23 mouse cellular contexts compared by ENCODE assay signal in the genomic region with DNA sequence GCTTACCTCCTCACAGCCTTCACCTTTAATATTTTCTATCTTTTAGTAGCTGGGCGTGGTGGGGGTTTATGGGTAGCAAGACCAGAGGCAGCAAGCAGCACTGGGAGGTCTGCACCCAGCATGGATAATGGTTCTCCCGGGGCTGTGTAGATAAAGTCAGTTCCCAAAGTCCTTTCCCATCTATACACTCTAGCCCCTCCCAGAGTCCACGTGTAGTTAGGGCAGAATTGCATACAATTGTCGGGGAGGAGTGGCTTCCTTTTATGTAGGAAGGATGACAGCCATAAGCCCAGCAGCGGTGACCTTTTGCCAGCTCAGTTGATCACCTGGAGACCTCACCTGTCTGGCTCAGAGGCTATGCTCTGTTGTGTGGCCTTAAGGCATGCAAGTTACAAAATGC. TPM values are rescaled to one million over a fixed set of nuclear protein-coding genes. Genes with fewer than 3 reads are reported as not detected.
DNase-seq lines count a peak whose midpoint lies in the region; ATAC-seq and TF ChIP-seq lines count a peak whose summit lies in the region.
"Had no signal": no experiment of that assay in that cellular context is flagged by ENCODE, and none has a peak within 500 bp of the region (broad histone marks: within the 10 kb centered on the region; RNA-seq: fewer than 3 reads in every experiment).

No protein-coding gene starts in this region.

- DNase-seq in R1 (ENCODE audit: low read depth, low spot score) (peak; percentile 69), liver (no peak)
- DNase-seq in thymus, postnatal 14 days: no peak
- DNase-seq: adrenal gland, adult 8-10 months; adrenal gland, postnatal 14 days; adrenal gland, postnatal 36 days; cerebellum, adult 11-12 months; cerebellum, adult 2 months; cerebellum, adult 9-10 months; cerebellum, postnatal 10 days; cerebellum, postnatal 25 days; forebrain, postnatal 0 days had no signal

- TF ChIP-seq EP300 in ES-Bruce4 (IDR thresholded peaks at IDR 0.05; ENCODE audit: insufficient read depth, low read depth, low read length): no peak

- peak overlapping the region; percentile 18 for H3K4me3 ChIP-seq in E14TG2a.4 (replicated peaks; ENCODE audit: low read length)
- no peak overlapping the region for H3K4me3 ChIP-seq in ES-Bruce4 (ENCODE audit: low read depth, low read length)
- no peak overlapping the region for H3K4me3 ChIP-seq in intestine, embryonic 16.5 days (ENCODE audit: low read length)
- no peak overlapping the region for H3K4me3 ChIP-seq in heart, embryonic 11.5 days (ENCODE audit: low read depth, low read length)
- H3K4me3 ChIP-seq: embryonic facial prominence, embryonic 10.5 days; embryonic facial prominence, embryonic 12.5 days; forebrain, embryonic 13.5 days; forebrain, embryonic 15.5 days had no signal

- no peaks in the 10 kb centered on the region for H3K9me3 ChIP-seq in E14TG2a.4 (ENCODE audit: low read length)
- H3K9me3 ChIP-seq in ES-Bruce4 (replicated peaks; ENCODE audit: control insufficient read depth, insufficient read depth, low read length, poor library complexity, severe bottlenecking): no peaks in the 10 kb centered on the region
- no peaks in the 10 kb centered on the region for H3K9me3 ChIP-seq in intestine, embryonic 16.5 days (ENCODE audit: control insufficient read depth, low read length)
- H3K9me3 ChIP-seq in heart, embryonic 11.5 days (replicated peaks; ENCODE audit: control insufficient read depth, low read length): no peaks in the 10 kb centered on the region
- H3K9me3 ChIP-seq: embryonic facial prominence, embryonic 10.5 days; embryonic facial prominence, embryonic 12.5 days; forebrain, embryonic 13.5 days; forebrain, embryonic 15.5 days had no signal

- no peak overlapping the region for H3K4me2 ChIP-seq in intestine, embryonic 16.5 days (ENCODE audit: low read depth, low read length)
- no peak overlapping the region for H3K4me2 ChIP-seq in heart, embryonic 11.5 days
- H3K4me2 ChIP-seq: embryonic facial prominence, embryonic 12.5 days; forebrain, embryonic 13.5 days; forebrain, embryonic 15.5 days had no signal

- no peak for TF ChIP-seq POLR2A in ES-Bruce4 (IDR thresholded peaks at IDR 0.05; ENCODE audit: insufficient read depth, low read length)

- H3K27me3 ChIP-seq in E14TG2a.4 (ENCODE audit: insufficient read depth, low read length): no peaks in the 10 kb centered on the region
- no peaks in the 10 kb centered on the region for H3K27me3 ChIP-seq in ES-Bruce4 (ENCODE audit: control insufficient read depth, insufficient read depth, low read length, poor library complexity, severe bottlenecking)
- no peaks in the 10 kb centered on the region for H3K27me3 ChIP-seq in intestine, embryonic 16.5 days (replicated peaks; ENCODE audit: control insufficient read depth, insufficient read depth, low read length)
- H3K27me3 ChIP-seq in heart, embryonic 11.5 days (ENCODE audit: control insufficient read depth, insufficient read depth, low read length): no peaks in the 10 kb centered on the region
- H3K27me3 ChIP-seq: embryonic facial prominence, embryonic 12.5 days; forebrain, embryonic 13.5 days; forebrain, embryonic 15.5 days; Patski had no signal

- no peak overlapping the region for H3K27ac ChIP-seq in ES-Bruce4 (ENCODE audit: insufficient read depth, low read length)
- H3K27ac ChIP-seq in intestine, embryonic 16.5 days (ENCODE audit: low read length): no peak overlapping the region
- H3K27ac ChIP-seq in heart, embryonic 11.5 days (ENCODE audit: low read depth, low read length): no peak overlapping the region
- H3K27ac ChIP-seq: embryonic facial prominence, embryonic 10.5 days; embryonic facial prominence, embryonic 12.5 days; forebrain, embryonic 13.5 days; forebrain, embryonic 15.5 days had no signal

- peak overlapping the region; percentile 22; the same call in 1 of the 2 replicates for H3K9ac ChIP-seq in ES-Bruce4 (ENCODE audit: low read depth, poor library complexity, severe bottlenecking)
- H3K9ac ChIP-seq in intestine, embryonic 16.5 days (ENCODE audit: low read depth, low read length): no peak overlapping the region
- H3K9ac ChIP-seq in heart, embryonic 11.5 days (ENCODE audit: low read depth, low read length): no peak overlapping the region
- H3K9ac ChIP-seq: embryonic facial prominence, embryonic 12.5 days; forebrain, embryonic 13.5 days; forebrain, embryonic 15.5 days; forebrain, postnatal 0 days had no signal

- TF ChIP-seq CTCF in E14TG2a.4 (conservative IDR thresholded peaks at IDR 0.05; ENCODE audit: low read length): no peak
- TF ChIP-seq CTCF in ES-Bruce4 (IDR thresholded peaks at IDR 0.05; ENCODE audit: low read depth, low read length): no peak

- H3K36me3 ChIP-seq in E14TG2a.4 (ENCODE audit: insufficient read depth, low read length) (no peaks in the 10 kb centered on the region), ES-Bruce4 (ENCODE audit: control insufficient read depth, insufficient read depth, low read length, poor library complexity, severe bottlenecking) (no peaks in the 10 kb centered on the region)
- no peaks in the 10 kb centered on the region for H3K36me3 ChIP-seq in intestine, embryonic 16.5 days (ENCODE audit: control insufficient read depth, insufficient read depth, low read length)
- no peaks in the 10 kb centered on the region for H3K36me3 ChIP-seq in heart, embryonic 11.5 days (ENCODE audit: control insufficient read depth, insufficient read depth, low read length)
- H3K36me3 ChIP-seq: embryonic facial prominence, embryonic 10.5 days; embryonic facial prominence, embryonic 12.5 days; forebrain, embryonic 15.5 days; G1E had no signal

- peaks cover 29% of the 10 kb centered on the region for H3K4me1 ChIP-seq in E14TG2a.4 (replicated peaks; ENCODE audit: low read depth, low read length)
- H3K4me1 ChIP-seq in ES-Bruce4 (ENCODE audit: control insufficient read depth, insufficient read depth, low read length): peaks cover 3% of the 10 kb centered on the region
- 0 out of 2 replicates have a peak, but pooled peaks cover 3% of the 10 kb centered on the region for H3K4me1 ChIP-seq in intestine, embryonic 16.5 days (ENCODE audit: control insufficient read depth, insufficient read depth, low read length)
- H3K4me1 ChIP-seq in heart, embryonic 11.5 days (ENCODE audit: control insufficient read depth, insufficient read depth, low read length): peaks cover 3% of the 10 kb centered on the region; the same call in 1 of the 2 replicates
- H3K4me1 ChIP-seq: embryonic facial prominence, embryonic 12.5 days; forebrain, embryonic 13.5 days; forebrain, embryonic 15.5 days had no signal

- WGBS in intestine, embryonic 16.5 days: 65% methylated on average over 5 of the region's 5 CpGs
- WGBS in heart, embryonic 11.5 days (ENCODE audit: insufficient replicate concordance): 73% methylated on average over 5 of the region's 5 CpGs

- peak; percentile 58; the same call in 1 of the 2 replicates for ATAC-seq in intestine, embryonic 16.5 days
- no peak for ATAC-seq in heart, embryonic 11.5 days (replicated peaks; ENCODE audit: insufficient number of reproducible peaks, low FRiP score, low TSS enrichment)
- ATAC-seq: activated CD4-positive, CD25-positive, alpha-beta regulatory T cell, adult 4 months; forebrain, embryonic 13.5 days; forebrain, embryonic 15.5 days; forebrain, postnatal 0 days; Patski had no signal

RNA-seq across cellular contexts. Expression of a gene that starts 21.7 kb away (rescaled TPM):
- 101 and 108 TPM in 2 replicates for polyA plus RNA-seq in ES-Bruce4 (2011; ENCODE audit: insufficient read depth, insufficient read length, low read depth, missing spikeins)
- 16.8 and 19.1 TPM in 2 replicates for polyA plus RNA-seq in intestine, embryonic 16.5 days (2015; fragmentation: Nextera tagmentation; extraction: Ambion mirVana)
- polyA plus RNA-seq in heart, embryonic 11.5 days (2014; fragmentation: Nextera tagmentation; extraction: Ambion mirVana): 21.2 and 26.5 TPM in 2 replicates

RNA-seq across cellular contexts. Expression of a gene that starts 35.5 kb away (rescaled TPM):
- polyA plus RNA-seq in ES-Bruce4 (2011; ENCODE audit: insufficient read depth, insufficient read length, low read depth, missing spikeins): 93.5 and 93.7 TPM in 2 replicates
- polyA plus RNA-seq in intestine, embryonic 16.5 days (2015; fragmentation: Nextera tagmentation; extraction: Ambion mirVana): 36.9 and 43.0 TPM in 2 replicates
- 48.8 and 50.0 TPM in 2 replicates for polyA plus RNA-seq in heart, embryonic 11.5 days (2014; fragmentation: Nextera tagmentation; extraction: Ambion mirVana)
